Mouse (Mus musculus) cerebellum, adult 8-10 months (tissue): ENCODE measurements around the gene Pgrmc2.

ENCODE experiments used
- DNase-seq: peaks from one replicate; pipeline ENCODE4 v3.0.0; 2022

Pgrmc2 gene

GRCm38 (mm10) chr3:41082885-41083789 is at the start of gene Pgrmc2:
Pgrmc2 (minus strand) TSS chr3:41083046.
- peak; percentile 98 for DNase-seq

GRCm38 (mm10) chr3:41124000-41124294 is 41.1 kb upstream of the Pgrmc2 start:
- no peak for DNase-seq

GRCm38 (mm10) chr3:41123190-41123999 is 40.5 kb upstream of the Pgrmc2 start:
- no peak for DNase-seq

- no peak for DNase-seq
These were observed 35.3 kb upstream of the Pgrmc2 start for GRCm38 (mm10) chr3:41118173-41118572.

GRCm38 (mm10) chr3:41117447-41117846 is 34.6 kb upstream of the Pgrmc2 start:
- DNase-seq = no peak

DNA sequence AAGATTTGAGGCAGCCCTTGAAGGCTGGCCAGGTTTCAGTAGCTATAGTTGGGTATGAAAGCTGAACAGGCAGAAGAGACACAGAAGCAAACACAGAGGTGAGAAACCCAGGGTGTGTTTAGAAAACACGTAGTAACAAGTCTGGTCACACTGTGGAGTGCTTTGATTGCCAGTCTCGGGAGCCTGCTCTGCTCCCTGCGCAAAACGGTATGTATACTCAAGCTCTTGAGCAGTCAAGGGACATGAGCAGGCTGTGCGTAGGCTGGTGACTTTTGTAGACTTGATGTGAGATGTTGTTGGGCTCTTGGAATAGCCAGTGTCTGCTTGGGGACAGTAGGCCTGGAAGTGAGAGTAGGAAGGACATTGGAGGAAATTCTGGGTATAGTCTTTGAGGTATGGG is 30.3 kb upstream of the Pgrmc2 start:
- no peak for DNase-seq

- DNase-seq = no peak
These were observed 25.5 kb upstream of the Pgrmc2 start for GRCm38 (mm10) chr3:41108306-41108785.

GRCm38 (mm10) chr3:41107600-41108305 is 24.9 kb upstream of the Pgrmc2 start:
- DNase-seq = no peak

DNA sequence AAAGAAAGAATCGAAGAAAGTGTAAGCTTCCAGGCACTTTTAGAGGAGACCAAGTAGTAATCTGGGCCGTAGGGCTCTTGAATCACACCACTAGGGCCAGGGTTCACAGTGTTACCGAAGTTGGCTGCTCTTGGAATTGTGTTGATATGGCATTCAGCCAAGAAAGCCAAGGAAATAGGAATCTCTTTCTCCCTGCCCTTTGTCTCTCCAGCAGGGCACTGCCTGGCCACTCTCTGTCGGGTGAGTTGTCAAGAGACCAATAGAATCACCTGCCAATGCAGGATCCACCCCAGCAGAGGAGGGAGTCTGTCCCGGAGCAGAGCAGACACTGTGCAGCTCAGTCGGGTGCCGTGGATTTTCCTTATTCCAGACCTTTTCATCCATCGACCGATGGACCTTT is 19.1 kb upstream of the Pgrmc2 start:
- no peak for DNase-seq

DNA sequence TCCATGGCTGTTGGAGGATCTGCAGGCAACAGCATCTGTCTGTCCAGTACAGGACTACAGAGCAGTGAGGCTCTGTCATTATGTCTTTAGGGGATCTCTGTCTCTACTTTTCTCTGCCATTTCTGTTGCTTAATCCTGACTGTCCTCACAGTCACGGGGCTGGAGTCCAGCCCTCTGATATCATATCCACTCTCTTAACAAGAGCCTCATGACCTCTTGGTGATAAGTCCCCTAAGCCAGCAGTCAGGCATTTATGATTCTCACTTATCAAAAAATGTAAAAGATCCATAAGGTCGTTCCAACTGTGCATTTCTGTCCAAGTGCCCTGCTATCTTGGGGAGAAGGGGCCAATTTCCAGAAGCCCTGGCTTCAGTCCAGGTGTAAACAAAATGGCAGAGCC is 17.3 kb upstream of the Pgrmc2 start:
- DNase-seq = no peak

DNA sequence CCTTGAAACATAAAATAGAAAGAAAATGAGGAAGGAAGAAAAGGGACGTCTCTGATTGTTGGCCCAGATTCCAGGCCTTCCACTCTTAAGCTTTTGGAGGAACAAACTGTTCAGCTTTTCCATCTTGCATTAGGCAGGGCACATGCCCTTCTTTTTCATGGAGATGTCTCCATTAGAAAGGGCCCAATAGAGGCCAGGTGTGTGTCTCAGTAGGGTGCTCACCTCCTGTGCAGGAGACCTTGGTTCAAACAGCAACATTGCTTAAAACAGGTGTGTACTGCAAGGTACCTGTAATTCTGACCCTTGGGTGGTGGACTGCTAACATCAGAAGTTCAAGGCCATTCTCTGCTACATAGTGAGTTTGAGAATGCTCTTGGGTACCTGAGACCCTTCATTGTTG is 16.8 kb upstream of the Pgrmc2 start:
- DNase-seq = no peak

DNA sequence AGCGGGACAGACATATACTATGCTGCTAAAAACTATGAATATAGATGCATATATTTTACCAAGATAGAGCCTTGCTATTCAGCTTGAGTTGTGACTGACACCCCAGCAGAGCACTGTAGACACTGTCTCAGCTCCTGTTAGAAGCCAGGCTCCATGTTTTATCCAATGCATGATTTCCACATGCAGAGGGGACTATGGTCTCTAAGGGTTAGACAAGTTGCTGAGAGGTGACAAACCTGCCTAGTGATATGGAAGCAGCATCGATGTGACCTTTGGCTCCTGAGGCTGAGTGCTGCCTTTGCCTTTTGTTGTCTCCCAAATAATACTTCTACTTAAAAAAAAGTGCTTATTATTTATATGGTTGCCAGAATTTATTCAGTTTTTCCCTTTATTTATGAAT is 10.4 kb upstream of the Pgrmc2 start:
- no peak for DNase-seq

DNA sequence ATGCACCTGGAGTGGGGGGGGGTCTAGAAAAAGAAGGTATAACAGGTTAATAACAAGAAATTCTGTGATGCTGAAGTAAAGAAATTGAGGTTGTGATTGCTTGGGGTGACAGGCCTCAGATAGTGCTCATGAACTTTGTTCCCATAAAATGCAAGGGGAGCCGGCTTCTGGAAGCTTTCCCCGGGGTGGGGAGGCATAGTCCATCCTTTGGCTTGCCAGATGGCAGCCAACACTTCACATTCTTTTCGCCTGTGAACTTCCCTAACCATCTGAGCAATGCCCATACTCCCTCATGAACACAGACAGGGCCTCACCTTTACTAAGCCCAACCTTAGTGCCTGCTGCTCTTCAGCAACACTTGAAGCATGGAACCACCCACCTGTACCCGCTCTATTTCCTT is 9.5 kb upstream of the Pgrmc2 start:
- DNase-seq = no peak

- no peak for DNase-seq
These were observed 8.0 kb upstream of the Pgrmc2 start for GRCm38 (mm10) chr3:41090839-41091238.

GRCm38 (mm10) chr3:41087071-41087470 is 4.2 kb upstream of the Pgrmc2 start:
- DNase-seq = no peak

- peak; percentile 17 for DNase-seq
These were observed 1.6 kb upstream of the Pgrmc2 start for GRCm38 (mm10) chr3:41084421-41084820.

GRCm38 (mm10) chr3:41083790-41084112 is 905 bp upstream of the Pgrmc2 start:
- DNase-seq = no peak

DNA sequence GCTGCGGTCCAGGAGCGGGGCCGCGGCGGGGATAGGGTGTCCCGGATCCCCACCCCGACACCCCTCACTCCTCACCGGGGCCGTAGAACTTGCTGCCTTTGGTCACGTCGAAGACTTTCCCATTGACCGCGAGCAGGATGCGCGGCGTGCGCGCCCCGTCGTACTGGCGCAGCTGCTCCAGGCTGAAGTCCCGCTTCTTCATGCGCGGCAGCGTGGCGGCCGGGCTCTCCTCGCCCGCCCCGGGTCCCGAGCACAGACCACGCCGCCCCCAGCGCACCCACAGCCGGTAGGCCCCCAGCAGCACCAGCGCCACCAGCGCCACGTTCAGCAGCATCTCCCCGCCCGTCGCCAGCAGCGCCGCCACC is 344 bp downstream of the Pgrmc2 start:
- DNase-seq = no peak

- DNase-seq = no peak
These were observed 1.2 kb downstream of the Pgrmc2 start for GRCm38 (mm10) chr3:41081474-41082301.

- DNase-seq = no peak
These were observed 2.1 kb downstream of the Pgrmc2 start for GRCm38 (mm10) chr3:41080724-41081123.

DNA sequence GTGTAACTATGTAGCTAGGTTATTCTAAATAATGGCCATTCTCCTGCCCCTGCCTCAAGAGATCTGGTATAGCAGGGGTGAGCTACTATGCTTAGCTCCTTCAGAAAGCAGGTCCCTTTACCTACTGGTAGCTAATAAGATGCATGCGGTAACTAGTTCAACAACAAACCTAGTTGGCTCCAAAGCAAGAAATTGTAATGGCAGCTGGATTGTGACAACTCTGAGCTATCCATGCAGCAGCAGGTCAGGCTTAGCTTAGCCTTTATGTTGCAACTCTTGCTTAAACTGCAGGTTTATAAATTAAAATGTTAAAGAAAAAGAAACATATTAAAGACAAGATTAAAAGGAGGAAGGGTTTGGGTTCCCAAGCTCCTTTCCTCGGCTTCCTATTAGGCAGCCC is 4.2 kb downstream of the Pgrmc2 start:
- DNase-seq = no peak

- DNase-seq = no peak
These were observed 7.5 kb downstream of the Pgrmc2 start for GRCm38 (mm10) chr3:41075376-41075775.

DNA sequence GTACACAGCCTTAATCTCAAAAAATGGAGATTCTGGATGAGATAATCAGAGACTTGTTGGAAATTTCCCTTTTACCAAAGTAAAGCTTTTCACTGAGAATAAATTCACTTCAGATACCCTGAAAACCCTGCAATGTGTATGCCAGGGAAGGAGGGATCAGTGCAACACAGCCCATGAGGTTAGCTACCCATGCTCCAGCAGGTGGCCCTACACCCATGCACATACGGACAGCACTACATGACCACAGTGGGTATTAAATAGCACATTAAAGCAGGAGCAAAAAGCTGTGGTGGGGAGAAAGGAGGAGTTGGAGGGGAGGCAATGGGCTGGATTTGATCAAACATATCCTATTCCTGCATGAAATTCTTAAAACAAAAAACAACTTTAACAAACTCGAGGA is 12.3 kb downstream of the Pgrmc2 start:
- DNase-seq = no peak
